Mouse (Mus musculus): ENCODE data around the gene Tmem150b. TPM values are rescaled to one million over a fixed set of nuclear protein-coding genes. Genes with fewer than 3 reads are reported as not detected.

The Tmem150b gene
- total RNA-seq, 2 experiments from 2014 or later = 0.13 to 0.29 TPM

DNA sequence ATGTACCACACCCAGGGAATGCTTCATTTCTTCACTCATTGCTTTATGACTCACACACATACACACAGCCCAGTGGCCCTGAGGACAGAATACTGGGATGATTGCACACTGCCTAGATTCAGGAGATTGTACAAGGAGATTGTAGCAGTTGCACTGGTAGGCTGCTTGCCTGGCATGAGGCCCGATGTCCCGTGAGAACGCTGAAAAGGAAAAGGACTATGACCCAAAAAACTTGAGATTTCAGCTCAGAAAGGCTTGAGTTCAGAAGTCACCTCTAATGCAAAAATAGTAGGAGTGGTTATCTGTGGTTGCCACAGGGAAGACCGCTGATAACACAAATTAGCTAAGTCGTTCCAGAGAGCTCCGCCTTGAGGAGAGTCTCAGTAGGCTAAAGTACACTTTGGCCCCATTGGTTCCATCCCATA, 7.9 kb upstream of the Tmem150b start:
- no peak for DNase-seq (ENCODE audit: low spot score in 2 of 2)

DNA sequence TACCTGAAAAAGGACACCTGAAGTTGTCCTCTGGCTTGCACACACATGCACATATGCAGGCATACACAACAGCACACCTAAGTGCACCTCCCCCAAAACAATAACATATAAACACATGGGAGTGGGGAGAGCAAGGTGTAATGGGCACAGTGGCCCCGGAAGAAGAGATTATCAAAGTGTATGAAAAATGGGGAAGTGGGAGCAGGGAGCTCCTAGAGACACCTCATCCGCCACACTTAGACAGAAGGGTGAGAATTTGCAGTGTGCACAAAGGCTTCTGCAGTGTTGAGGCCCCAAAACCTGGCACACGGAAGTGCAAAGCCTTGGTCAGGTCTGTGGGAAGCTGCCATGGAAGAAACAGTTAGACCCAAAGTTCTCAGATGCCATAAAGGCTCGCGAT, 6.0 kb upstream of the Tmem150b start:
- DNase-seq (ENCODE audit: low spot score in 2 of 2) = no peak

DNA sequence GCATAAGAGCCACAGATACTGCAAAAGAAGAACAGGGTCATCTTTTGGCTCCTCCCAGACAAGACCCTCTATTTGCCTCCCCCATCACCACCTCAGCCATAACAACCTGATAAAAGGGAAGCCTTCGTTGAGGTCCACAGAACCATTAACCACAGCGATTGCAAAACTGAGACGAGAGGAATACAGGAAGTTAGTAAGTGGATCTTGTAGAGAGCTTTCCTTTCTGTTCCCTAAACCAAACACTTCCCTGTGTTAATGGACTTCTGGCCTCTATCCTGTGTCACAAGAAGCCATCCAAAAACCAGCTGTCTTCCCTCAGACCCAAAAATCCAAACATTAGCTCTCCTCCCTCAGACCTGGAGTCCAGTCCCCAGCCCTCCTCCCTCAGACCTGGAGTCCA, 690 bp downstream of the Tmem150b start:
- DNase-seq (ENCODE audit: low spot score in 2 of 2) = no peak

DNA sequence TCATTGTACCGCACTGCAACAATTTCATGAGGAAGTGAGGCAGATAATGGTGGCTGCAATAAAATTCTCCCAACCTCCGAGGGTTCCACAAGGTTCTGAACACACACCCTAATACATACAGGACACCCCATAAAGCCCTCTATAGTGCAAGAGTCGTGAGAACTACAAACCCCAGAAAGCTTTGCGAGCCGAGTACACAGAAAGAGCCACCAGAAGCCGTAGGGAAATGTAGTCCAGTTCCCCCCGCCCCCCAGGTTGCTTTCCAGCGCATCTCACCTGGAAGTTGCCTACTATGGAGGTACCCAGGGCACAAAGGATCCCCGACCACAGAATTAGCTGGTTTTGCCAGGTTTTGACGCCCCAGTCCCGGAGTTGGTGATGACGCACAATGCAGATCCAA, 1.5 kb downstream of the Tmem150b start:
- DNase-seq (ENCODE audit: low spot score in 2 of 2) = no peak

DNA sequence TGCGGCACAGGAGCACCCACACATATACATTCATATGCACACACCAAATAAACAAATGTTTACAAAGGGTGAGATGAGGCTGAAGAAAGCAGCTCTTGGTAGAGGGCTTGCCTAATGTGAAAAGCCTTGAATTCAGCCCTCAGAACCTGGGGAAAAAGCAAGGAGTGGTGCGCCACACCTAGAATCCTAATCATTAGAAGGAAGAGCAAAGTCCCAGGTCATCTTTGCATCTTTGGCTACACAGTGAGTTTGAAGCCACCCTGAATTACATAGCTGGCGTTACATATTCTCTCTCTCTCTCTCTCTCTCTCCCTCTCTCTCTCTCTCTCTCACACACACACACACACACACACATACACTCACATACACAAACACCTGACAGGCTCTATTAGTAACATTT, 5.8 kb downstream of the Tmem150b start:
- DNase-seq (ENCODE audit: low spot score in 2 of 2) = no peak

DNA sequence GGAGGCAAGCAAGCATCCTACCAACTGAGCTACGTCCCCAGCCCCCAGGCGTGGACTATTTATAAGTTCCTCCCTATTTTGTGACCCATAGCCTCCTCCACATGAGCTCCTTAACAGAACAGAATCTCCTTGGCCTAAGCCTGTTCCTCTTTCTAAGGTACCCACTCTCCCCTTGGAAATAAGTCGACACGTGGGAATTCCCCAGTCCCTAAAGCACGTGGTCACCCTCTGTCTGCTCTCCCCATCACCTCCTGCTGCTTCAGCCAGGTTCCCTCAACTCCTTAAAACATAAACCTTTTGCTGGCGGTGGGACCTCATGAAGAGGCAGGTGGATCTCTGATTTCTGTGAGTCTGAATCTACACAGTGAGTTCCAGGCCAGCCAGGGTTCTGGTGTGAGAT, 8.1 kb downstream of the Tmem150b start:
- no peak for DNase-seq (ENCODE audit: low spot score in 2 of 2)

DNA sequence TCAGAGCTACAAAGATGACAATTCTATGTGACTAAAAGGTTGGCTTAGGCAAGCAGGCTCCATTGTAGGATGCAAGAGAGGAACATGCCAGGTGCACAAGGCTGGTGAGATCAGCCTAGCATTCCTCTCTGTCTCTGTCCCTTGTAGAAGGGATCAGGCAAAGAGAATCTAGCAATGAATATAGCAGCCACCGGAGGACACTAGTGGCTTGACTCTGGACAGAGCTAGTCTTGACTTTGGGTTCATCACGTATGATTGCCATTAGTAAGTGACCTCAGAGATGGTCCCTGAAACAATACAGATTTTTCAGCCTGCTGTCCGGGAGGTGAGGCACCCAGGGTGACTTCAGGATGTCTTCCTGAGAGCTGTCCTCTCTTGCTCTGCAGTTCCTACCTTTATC, 12.5 kb downstream of the Tmem150b start:
- no peak for DNase-seq (ENCODE audit: low spot score in 2 of 2)

DNA sequence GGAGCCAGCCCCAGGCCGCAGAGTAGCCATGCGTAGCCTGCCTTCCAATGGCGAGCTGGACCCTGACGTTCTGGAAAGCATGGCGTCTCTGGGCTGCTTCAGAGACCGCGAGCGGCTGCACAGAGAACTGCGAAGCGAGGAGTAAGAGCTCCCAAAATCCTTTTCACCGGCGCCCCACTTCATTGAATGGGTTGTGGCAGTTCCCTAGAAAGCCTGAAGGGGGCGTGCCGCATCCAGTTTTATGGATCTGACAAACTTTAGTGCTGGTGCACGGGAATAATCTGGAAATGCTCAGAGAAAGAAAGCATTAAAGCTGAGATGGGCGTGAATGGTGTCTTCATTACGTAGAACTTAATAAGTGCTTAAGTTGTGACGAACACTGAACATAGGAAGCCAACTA, 20.0 kb downstream of the Tmem150b start:
- peak in 1 of 2 experiments; percentile 44 for DNase-seq (ENCODE audit: low spot score in 2 of 2)

DNA sequence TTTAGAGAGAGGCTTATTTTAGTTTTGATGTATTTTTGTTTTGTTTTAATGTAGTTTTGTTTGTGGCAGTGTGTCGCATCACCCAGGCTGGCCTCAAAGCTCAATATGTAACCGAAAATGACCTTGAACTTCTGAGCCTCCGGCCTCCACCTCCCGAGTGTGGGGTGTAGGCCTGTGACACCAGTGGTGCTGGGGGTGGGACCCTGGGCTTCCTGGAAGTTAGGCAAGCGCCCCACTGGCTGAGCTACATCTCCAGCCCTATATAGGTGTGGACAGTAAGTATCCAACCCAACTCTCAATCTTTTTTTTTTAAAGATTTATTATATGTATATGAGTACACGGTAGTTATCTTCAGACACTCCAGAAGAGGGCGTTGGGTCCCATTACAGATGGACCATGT, 21.9 kb downstream of the Tmem150b start:
- DNase-seq (ENCODE audit: low spot score in 2 of 2) = no peak

DNA sequence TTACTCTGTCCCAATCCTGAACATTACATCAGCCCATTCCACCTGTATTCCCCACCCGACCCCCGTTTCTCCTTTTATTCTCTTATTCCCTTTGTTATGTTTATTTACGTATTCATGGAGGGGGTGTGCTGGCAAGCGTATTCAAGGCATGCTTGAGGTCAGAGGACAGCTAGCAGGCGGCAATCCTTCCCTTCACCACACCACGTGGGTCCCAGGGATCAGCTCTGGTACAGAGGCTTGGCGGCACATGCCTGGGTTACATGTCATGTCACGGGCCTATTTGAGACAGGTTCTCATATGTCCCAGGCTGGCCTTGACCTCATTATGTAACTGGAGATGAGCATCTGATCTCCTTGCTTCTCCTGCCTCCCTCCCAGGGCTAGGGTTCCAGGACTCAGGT, 22.7 kb downstream of the Tmem150b start:
- DNase-seq (ENCODE audit: low spot score in 2 of 2) = no peak

DNA sequence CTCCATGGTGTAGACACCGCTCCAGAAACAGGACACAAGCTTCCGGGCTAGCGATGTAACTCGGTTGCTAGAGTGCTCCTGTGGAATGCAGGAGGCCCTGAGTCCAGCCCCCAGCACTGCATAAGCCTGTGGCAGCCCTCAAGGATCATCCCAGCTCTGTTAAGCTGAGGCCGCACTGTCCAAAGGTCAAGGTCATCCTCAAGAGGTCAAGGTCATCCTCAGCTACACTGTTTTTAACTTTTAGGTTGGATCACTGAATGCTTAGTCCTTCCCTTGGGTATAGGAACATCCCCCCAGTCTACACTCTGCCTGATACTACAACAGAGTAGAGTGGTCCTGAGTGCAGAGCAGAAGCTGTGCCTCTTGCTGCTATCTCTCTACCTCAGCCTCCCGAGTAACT, 32.0 kb downstream of the Tmem150b start:
- DNase-seq (ENCODE audit: low spot score in 2 of 2) = no peak

DNA sequence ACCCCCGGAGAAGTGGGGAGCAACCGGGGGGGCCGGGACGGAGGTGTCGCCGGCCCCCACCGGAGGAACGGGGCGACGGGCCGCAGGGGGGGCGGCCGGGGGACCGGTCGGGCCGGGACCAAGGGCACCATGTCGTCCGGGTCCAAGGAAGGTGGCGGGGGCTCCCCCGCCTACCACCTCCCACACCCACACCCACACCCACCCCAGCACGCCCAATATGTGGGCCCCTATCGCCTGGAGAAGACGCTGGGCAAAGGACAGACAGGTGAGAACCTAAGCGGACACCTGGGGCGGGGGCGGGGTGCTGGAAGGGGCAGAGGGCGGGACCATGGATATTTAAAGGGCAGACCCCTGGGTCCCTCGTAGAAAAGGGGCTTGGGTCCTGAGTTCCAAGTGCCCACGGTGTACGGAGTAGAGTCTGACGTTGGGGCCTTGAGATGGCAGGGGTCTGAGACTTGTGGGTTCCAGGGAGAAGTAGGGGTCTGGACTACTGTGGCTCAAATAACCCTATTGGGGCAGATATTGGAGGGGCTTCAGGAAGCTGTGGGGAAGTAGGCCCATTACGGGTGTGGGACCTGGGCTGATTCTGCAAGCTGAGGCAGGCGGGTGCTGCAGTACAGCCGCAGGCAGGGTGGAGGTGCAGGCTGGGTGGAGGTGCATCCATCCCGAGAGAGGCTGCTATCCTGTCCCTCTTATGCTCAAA, 33.9 kb downstream of the Tmem150b start:
- no peak for DNase-seq (ENCODE audit: low spot score in 2 of 2)

DNA sequence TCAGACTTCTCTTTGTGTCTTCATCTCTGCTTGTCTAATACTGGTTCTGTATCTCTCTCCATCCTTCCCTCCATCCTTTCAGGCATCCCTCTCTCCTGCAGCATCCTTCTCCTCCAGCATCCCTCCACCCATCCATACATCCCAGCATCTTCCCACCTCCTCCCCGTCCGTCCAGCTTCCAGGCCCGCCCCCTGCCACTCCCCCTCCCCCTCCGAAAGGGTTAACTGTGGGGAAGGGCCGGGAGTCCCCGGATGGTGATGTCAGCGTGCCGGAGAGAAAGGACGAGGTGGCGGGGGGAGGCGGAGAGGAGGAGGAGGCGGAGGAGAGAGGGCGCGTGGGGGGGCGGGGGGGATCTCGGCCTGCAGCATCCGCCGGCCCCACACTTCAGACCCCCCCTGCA, 34.7 kb downstream of the Tmem150b start, which contains the start of gene Brsk1:
Gene Brsk1 (plus strand): TSS at position 218 of the 400 bp plus-strand sequence.
- DNase-seq (ENCODE audit: low spot score in 2 of 2) = peak; percentile 65 to 78

DNA sequence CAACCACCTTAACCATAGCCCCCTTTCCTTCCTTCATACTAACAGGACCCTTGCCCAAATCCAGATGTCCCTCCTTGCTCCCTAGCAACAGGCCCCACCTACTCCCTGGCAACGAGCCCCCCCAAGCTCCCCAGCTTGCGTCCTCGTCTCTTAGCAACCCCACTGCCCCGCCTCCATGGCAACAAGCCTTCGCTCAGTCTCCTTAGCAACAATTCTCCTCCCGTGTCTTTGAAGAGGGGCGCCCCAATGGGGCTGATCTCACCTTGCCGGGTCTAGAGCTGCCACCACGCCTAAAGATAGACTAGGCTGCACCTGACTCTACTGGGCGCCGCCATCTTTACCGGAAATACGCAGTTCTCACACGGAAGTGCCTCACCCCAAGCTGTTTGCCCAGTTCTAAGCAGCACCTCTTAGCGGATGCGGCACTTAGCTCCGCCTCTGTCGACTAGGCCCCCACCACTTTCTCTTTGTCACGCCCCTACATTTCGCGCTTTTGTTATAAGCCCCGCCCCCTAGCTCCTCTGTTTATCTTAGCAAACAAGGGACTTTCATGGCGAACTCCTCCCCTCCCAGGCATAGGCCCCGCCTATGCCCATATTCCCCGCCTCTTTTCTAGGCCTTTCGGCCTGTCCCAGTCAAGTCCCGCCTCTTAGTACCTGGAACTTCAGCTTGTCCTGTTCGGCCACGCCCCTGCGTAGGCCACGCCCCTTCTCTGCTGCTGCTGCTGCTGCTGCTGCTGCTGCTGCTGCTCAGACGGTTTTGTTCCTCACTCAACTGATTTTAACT, 40.2 kb downstream of the Tmem150b start, which contains the start of gene Hspbp1:
Gene Hspbp1 (minus strand): TSS at position 437 of the 786 bp plus-strand sequence.
- DNase-seq (ENCODE audit: low spot score in 2 of 2) = peak; percentile 69 to 84

DNA sequence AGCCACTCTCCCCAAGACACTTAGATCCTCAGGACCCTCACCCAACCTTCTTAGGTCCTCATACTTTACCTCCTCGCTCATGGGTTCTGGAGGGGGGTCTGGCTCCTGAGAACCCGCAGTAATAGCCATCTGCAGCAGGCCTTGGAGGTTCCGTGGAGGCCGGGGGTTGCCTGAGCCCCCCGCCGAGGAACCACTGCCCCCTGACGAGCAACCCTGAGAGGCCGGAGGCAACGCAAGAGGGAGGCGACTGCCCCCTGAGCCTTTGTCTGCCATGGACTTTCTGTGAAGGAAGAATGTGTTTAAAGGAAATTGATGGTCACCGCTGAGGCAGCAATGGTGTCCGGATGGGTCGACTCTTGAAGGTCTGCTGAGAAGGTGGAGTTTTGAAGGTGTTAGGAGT, 40.8 kb downstream of the Tmem150b start:
- DNase-seq (ENCODE audit: low spot score in 2 of 2) = no peak

DNA sequence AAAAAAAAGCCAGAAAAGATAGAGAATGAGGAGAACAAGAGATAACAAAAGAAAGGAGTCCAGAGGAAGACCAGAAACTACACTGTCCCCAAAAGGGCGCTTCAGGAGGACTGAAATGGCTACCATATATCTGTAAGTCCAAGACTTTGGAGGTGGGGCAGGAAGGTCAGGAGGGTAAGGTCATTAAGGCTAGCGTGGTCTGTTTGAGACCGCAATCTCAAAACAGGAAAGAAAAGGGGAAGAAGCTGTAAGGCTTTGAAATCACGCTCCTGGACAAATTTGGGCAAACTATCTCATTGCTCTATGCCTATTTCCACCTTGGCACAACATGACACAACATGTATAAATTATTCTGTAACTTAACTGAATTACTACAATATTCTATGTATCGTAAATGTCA, 41.7 kb downstream of the Tmem150b start:
- DNase-seq (ENCODE audit: low spot score in 2 of 2) = no peak

DNA sequence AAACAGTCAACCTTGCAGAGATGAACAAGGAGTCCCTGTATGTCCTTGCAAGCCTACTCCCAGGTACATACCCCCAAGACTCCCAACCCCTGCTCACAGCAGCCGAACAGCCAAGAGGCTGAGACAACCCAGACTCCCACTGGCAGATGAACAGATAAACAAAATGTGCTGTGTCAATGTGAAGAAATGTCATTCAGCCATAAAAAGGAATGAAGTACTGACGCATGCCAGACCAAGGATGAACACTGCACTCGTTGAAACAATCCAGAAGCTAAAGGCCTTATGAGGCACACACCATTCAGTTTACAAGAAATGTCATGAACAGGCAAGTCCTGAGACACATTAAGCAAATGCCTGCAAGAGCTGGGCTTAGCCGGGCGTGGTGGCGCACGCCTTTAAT, 49.8 kb downstream of the Tmem150b start:
- DNase-seq (ENCODE audit: low spot score in 2 of 2) = no peak

DNA sequence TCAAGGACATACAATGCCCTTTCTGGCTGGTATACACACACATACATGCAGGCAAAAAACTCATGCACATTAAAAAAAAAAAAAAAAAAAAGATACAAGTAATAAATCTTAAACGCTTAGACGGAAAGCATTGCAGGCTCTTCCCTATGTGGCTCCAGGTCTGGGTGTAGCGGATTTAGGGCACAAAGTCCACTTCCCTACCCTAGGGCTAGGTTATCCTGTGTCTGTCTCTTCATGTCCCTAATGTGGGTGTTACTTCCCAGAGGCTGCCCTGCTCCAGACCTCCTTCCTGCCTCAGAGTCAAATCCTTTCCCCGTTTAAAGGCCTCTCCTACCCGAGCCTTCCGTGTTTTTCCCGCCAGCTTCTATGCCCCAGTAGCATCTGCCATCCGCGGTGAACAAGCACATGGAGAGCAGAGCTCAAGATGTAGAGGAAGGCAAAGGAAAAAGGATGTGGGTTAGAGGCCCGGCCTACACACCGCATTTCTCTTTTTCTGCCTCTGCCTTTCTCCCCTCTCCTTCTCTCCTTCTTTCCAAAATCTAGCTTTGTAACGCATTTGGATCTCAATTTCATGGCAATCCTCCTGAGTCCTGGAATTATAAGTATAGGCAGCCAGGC, 50.8 kb downstream of the Tmem150b start:
- no peak for DNase-seq (ENCODE audit: low spot score in 2 of 2)

DNA sequence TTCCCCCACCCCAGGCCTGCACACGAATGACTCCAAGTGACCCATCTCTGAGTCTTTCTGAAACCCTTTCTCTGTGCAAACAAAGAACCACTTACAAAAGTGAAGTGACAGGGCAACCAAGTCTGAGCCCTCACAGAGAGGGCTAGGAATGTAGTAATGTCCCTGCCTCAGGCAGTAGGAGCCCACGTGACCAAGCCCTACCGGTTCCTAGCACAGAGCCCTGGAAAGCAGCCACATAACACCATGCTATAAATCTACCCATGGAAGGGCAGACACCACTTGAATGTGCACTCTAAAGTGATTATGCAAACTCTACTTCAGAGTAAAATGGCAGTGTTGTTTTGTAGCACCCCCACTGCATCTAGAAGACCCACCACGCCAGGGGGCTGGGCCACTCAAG, 53.1 kb downstream of the Tmem150b start:
- no peak for DNase-seq (ENCODE audit: low spot score in 2 of 2)

DNA sequence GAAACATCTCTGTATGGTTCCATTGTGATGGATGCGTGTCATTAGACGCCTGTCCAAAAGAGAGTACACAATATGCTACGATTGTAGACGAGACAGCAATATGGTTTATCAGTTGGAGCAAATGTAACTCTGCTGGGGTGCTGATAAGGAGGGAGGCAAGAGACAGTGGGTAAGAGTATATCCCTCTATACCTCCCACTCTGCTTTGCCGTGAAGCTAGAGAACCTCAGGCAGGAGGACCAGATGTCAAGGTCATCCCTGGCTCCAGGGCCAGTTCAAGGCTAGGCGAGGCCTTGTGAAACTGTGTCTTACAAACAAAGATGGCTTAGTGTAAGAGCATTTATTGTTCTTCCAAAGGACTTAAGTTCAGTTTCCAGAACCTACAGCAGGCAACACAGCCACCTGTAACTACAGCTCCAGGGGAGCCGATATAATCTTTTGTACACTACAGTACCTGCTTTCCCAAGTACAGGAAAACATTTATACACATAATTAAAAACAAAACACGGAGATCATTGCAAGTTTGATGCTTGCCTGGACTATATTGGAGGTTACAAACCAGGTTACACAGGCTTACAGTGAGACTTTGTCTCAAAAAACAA, 54.3 kb downstream of the Tmem150b start:
- no peak for DNase-seq (ENCODE audit: low spot score in 2 of 2)

DNA sequence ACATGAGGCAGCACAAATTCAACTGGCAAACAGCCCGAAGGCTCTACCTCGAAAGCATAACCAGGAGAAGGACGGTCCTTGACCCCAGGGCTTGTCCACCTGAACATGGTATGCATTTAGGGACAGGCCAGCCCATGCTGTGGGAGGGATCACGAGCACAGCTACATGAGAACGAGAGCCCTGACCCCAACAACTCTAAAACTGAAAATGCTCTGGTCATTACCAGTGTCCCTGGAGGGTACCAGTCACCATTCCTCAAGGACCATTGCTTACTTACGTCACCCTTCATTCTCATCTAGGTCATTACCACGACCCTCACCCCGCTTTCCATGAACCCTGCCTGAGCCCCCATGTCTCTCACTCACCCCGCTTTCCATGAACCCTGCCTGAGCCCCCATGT, 55.9 kb downstream of the Tmem150b start:
- no peak for DNase-seq (ENCODE audit: low spot score in 2 of 2)

DNA sequence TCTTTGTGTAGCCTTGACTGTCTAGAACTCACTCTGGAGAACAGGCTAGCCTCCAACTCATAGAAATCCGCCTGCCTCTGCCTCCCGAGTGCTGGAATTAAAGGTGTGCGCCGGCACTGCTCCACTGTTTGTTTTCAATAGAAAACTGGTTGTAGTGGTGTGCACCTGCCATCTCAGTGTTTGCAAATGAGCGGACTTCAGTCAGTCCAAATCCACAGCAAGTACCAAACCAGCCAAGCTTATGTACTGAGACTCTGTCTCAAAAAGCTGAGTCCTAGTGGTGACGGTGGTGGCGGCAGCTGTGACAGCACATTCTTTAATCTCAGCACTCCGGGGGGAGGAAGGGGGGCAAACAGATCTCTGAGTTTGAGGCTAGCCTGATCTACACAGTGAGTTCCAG, 56.5 kb downstream of the Tmem150b start:
- no peak for DNase-seq (ENCODE audit: low spot score in 2 of 2)

Measured in gastrocnemius, postnatal 4 days (tissue).